Mouse (Mus musculus) telencephalon, adult 2 months (tissue): ENCODE measurements at regions not wholly inside any gene's neighbourhood (a gene's known extent, or its start where the extent isn't known, plus 50 kb on each side); places are given as distances from the start of the nearest gene placed in this dataset.
"Not testable (repeated sequence)": the region's sequence is repeated elsewhere in the genome, so short reads cannot be mapped to it uniquely, and the experiment has no call there.

Source experiments
- DNase-seq: peaks from one replicate; pipeline ENCODE4 v3.0.0-alpha.2; 2011; ENCODE audit warnings: low read depth, low spot score

DNA sequence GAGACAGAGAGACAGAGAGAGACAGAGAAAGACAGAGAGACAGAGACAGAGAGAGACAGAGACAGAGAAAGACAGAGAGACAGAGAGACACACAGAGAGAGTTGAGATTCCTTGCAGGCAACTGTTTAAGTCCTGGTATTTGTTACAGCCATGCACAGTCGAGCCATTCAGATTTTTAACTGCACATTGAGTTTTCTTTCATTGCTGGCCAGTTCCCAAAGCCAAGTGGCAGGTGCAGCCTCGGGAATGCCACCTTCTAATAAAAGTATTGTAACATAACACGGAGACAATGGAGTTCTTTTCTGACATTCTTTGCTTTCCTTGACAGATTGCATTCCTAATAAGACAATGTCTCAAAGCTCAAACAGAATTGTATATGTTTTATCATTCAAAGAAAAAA is 306.3 kb upstream of the Flrt2 start:
- DNase-seq: no peak

DNA sequence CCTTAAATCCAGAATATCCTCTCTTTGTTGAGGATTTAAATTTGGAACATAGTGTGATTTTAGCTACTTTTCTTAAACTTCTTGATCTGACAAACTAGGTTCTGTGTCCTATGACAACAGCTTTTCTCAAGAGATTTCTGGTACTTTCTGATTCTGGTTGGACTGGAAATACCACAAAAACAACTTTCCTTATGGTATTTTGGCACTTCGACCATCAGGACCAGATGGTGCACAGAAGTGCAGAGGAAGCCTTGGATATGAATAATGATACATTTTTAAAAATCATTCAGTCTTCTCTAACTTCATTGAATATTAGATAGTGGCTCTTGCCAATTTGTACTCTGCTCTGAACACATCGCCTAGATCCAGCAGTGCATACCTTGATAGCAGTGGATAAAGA is 303.8 kb upstream of the Flrt2 start:
- DNase-seq: peak; percentile 84

DNA sequence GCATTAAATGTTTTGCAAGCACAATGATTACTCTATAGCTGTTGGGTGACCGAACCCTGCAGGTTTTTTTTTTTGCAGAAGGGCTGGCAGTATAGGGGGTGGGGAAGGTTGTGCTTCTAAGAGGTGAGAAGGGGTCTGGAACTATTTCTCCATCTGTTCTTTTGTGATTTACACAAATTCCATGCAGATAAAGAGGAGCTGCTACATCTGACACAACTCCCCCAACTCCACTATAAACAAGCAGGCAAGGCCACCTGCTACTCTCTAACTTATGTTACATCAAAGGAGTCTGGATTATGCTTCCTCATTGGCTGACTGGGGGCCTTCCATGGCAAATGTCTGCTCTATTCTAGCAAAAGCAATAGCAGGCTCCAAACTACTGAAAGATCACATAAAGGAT is 299.2 kb upstream of the Flrt2 start:
- no peak for DNase-seq

DNA sequence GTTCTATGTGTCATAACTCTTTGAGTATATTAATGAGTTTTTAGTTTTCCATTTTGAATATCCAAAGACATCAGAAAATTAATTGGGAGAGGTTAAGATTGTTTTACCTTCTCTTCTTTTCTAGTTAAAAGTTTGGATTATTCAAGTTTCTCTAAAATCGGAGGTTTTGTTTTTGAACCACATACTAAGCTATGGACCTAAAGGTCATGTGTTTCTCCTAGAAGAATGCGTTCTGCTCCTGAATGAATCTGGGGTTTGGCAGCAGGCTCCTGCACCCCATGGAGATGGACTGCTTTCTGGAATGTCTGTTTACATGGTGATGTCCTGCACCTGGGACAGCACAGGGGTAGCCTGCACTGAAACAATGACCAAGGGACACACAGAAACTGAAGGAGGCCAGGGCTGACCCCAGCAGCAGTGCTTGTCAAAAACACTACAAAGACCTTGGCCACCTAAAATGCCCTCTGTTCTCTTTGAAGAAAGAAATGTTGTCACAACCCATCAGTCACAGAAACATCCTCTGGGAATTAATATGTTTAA is 297.0 kb upstream of the Flrt2 start:
- DNase-seq: no peak

DNA sequence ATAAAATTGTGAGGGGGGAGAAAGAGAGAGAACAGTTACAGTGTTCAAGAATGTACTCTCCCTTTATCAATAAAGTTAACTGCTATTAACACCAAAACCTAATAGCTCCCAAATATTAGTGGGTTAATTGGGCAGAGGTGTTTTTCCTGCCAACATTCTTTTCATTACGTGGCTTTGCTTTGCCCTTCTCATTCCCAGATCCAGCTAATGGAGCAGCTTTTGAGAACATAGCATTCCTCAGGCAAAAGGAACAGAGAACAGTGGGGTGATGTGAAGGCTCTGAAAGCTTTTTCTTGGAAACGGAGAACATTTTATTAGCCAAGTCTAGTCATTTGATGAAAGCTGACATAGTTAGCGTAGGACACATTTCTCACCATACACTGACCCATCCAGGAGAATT is 271.2 kb upstream of the Flrt2 start:
- no peak for DNase-seq

DNA sequence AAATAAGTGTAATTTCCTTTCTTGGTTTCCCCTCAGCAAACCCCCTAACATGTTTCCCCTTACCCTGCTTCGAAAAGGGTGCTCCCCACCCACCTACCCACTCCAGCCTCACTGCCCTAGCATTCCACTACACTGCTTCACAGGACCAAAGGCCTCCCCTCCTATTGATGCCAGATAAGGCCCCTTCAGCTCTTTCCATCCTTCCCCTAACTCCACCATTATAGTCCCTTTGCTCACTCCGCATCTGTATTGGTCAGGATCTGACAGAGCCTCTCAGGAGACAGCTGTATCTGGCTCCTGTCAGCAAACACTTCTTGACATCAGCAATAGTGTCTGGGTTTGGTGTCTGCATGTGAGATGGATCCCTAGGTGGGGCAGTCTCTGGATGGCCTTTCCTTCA is 267.3 kb upstream of the Flrt2 start:
- no peak for DNase-seq

DNA sequence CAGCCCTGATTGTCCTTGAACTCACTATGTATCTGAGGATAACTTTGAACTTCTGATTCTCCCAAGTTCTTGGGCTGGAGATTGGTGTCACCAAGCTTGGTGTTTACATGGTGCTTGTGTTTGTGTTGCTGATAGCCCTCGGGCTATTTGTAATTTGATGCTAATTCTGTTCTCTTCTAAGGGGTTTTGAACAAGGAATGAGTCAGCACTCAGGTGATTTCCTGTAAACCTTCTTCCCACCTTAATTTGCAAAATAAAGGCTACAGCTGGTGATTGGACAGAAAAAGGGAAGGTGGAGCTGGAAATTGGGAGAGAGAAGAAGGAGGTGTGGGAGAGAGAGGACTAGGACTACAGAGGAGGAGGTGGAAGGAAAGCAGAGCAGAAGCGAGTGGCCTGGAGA is 254.8 kb upstream of the Flrt2 start:
- no peak for DNase-seq

DNA sequence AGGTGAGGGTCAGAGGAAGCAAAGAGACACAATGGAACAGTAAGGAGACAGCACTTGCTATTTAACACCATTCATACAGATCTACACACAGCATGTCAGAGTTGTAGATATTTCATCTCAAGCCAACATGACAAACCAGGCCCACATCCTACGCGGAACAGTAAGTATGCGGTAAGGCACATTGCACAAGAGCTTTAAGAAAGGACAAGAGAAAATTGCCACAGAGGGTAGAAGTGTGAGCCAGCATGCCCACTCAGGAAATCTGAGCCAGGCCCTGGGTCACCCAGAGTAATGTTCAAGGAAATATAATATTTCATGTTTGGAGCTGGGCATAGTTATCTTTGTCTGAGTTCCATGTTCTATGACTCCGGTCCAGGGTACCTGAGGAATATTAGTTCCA is 234.5 kb upstream of the Flrt2 start:
- DNase-seq: no peak

DNA sequence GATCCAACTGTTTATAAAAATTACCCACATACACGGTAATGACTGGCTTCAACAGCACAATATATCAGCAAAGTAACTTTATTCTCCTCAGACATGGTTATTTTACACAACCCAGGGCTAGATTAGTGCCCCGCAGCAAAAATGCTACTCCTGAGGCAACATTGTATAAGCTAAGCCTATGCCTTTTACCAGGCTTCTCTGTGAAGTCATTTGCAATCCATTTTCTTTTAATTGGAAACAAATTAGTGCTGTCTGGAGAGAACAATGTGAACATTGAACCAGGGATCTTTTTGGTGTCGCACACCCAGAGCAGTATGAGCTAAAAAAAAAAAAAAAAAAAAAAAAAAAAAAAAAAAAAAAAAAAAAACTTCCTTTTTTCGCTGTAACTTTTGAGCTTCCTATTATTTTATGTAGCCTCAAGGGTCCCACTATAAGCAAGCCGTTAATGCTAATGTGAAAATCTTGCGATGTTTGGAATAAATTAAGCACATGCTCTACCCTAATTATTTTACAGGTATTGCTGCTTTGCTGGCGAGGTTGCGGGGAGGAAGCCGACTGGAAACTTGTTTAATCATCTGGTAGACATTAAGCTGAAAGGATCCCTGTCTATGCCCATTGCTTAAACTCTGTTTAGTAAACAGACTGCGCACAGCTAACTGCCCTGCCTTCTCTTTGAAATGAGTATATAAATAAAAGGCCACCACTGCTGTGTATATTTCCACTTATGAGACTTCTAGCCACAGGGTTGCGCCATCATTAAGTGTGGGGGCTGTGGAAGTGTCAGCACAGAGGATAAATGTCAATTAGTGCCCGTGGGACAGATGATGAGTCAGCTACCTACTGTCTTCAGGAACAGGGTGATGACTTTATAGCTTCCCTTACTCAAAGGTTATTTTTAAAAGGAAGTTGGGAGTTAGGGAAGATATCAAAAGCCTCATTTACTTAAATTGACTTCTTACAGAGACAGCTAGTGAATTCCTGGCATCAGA is 225.2 kb upstream of the Flrt2 start:
- no peak for DNase-seq

DNA sequence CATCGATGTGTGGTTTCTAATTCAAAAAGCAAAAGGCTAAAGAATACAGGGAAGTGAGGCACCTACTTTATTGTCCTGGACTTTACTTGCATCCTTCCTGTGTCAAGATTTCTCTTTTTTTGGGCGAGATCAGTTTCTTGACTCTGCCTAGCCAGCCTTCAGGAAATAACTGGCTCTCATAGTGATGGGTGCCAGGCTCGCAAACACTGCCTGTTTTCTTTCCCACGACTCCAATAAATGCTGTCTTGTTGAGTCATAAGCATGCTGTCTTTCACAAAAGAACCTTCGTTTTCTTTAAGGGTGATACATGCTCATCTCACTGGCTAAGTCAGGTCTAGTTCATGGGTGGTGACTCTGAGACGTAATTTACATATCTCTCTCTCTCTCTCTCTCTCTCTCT is 222.1 kb upstream of the Flrt2 start:
- DNase-seq: no peak

DNA sequence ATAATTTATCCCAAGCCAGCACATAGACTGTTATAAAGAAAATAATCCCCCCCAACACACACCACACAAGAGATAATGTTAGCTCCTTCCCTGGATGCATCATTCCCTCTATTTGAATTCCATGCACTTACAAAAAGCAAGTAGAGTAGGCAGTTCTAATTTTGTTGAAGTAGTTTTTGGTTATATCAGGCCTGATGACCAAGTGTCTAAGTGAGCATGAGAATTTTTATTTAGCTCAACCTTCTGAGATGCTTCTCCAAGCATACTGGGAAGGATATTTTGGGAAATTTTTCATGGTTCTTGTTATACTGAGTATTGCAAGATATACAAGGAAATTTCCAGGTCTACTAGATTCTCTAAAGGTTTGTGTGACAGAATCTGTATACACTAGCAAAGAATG is 205.5 kb upstream of the Flrt2 start:
- peak; percentile 50 for DNase-seq

DNA sequence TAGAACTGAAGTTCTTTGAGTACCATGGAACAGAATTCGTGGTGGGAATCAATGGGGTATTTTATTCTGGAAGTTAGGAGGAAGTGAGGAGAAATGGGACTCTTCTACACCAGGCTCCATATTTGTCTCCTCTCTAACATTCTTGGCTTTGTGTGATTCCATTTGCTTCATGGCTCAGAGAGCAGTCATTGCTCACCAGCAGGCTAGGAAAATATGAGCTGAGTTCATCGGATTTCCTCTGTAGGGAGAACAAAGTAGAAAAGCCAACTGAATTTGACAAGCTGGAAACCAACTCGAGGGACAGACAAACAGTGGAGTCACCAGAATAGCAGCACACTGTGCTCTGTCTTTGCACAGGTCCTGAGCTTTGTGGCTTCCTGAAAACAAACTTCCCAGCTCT is 203.7 kb upstream of the Flrt2 start:
- no peak for DNase-seq

DNA sequence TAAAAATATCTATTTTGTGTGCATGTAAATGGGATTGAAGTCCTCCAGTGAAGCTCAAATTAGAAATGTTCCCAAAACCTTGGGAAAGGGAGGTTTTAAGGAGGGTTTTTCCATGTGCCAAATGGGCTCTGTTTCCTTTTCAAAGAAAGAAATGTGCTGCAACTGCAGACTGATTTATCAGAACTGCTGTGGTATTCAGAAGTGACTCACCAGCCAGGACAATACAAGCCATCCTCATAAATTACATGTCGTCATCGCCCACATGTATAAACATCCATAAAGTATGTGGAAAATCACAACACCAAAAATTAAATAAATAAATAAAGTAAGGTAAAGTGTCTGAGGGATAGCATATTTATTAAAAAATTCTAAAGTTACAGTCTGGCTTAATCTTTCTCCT is 202.7 kb upstream of the Flrt2 start:
- DNase-seq: no peak

DNA sequence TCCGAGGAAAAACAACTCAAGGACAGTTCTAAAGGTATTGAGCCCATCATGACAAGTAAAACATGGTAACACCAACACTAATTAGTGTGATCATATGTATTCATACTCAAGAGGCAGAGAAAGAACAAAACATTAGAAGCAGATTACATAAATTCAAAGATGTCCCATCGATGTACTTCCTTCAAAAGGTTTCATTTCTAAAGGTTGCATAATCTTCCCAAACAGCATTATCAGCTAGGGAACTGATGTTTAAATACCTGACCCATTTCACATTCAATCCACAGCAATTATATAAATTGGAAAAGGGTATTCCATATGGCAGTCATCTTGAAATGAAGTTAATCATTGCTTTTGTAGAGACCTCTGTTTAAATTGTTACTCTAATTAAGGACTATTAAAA is 202.2 kb upstream of the Flrt2 start:
- no peak for DNase-seq

DNA sequence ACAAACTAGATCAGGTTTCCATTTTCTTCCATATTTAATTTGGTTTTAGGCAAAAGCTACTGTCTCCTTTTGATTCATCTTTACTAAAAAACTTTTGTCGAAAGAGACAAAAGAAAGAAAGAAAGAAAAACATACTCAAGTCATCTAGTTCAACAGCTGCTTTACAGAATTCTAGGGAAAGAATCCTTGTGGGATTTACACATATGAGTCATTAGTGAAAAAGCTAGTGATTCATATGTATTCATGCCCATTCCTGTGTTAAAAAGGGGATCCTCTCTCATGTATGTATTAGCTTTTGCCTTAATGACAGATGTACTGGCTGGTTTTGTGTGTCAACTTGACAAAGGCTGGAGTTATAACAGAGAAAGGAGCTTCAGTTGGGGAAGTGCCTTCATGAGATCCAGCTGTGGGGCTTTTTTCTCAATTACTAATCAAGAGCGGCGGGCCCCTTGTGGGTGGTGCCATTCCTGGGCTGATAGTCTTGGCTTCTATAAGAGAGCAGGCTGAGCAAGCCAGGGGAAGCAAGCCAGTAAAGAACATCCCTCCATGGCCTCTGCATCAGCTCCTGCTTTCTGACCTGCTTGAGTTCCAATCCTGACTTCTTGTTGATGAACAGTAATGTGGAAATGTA is 200.1 kb upstream of the Flrt2 start:
- DNase-seq: not testable (repeated sequence)

DNA sequence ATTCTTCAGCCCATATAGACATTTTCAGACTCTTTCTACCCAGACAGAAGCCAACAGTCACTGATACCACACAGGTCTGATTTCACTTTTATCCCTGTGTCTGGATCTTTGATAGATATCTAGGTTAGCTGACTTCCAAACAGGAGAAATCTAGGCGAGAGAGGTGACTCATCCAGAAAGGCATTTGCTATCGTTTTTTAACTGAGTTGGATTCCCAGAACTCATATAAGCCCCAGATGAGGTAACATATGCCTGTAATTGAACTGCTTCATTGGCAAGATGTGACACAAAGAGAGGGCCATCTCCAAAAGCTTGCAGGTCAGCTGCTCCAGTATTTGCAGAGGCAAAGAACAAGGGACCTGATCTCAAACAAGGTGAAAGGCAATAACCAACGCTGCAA is 190.6 kb upstream of the Flrt2 start:
- DNase-seq: no peak

DNA sequence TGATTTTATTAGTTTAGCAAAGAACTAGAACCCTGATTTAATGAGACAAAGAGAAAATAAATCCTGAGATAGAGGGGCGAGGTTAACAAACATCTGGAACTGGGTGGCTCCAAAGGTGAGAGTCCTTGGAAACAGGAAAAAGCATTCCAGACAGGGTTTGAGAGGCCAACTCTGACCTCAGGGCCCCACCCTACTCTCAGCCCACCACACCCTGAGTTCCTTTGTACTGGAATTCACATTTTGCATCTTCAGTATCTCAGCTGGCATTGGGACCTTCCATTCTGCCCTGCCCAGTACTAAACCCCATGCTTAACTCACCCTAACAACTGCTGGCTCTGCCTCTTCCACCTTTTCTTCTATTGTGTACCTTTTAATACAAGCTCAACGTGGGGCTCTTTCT is 172.0 kb upstream of the Flrt2 start:
- no peak for DNase-seq

DNA sequence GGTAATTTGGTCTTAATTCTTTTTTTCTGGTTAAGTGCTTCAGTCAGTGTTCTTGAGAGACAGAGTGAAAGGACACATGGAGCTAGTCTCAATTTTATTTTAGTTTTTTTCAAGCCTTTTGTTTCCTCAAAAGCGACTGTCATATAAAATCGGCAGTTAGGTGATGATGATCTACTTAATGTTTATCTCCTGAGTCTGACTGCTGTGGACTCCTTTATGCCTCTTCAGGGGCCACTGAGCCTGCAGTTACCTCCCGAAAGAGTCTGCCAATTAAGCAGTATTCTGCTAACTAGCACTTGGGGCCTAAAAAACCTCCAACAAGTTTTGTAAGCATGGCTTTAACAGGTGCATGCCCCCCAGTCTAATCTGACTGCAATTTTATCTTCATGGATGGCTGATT is 170.0 kb upstream of the Flrt2 start:
- no peak for DNase-seq

DNA sequence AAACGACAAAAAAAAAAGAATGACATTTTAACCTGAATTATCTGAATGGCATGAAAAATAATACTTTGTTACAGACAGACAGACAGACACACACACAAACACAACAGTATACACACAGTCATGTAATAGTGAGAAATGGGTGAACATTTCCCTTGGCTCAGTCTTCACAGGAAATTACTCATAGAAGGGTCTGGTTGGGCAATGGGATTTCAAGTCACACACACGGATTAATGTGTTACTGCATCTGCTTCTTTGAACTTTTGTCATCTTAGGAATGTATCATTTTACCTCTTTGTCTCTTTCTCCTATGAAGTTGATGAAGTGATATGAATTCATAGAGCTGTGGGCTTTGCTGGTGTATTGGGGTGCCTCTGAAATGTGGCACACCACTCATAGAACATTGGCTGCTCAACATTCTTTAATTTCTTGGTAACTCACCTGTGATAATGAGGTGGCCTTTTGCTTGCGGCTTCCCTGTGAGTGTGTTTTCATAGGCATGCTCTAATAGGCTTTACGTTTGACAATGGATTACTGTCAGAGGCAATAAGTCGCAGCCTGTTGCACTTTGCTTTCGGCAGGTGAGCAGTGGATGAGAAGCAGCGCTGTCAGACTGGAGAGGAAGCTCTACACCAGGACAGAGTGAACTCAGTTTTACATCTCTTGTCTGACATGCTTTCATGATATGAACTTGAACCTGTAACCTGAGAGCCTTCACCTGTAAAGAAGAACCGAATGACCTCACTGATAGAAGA is 158.0 kb upstream of the Flrt2 start:
- DNase-seq: no peak

DNA sequence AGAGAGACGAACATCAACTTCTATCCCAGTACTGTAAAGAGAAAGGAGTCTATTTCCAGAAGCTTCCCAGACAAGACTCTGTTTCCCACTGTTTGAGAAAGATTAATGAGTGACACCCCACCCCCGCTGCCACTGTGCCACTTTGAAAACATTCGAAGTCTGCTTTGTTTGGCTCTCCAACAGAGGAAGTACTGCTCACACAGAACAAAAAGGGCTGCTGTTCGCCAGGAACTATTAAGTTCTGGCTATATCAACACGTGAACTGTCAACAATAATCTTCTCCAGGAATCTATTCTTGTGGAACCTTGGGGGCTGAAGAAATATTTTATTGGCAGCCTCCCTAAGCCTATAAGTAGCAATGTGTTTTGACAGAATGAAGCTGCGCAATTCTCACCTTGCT is 144.7 kb upstream of the Flrt2 start:
- no peak for DNase-seq

DNA sequence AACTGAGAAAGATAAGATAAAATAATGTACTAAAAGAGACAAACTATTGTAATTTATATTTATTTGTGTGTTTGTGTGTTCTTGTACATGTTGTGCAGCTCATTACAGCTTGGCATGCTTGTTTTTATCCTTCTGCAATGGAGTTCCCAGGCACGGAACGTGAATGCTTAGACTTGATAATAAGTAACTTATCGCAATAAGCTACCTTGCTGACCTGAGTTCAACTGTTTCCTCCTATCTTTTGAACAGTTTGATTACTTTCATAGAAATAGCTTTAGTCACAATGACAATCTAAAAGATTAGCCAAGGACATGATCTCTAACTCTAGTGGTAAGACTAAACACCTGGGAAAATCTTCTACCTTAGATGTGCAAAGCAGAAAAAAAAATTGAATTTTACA is 138.9 kb upstream of the Flrt2 start:
- DNase-seq: no peak

DNA sequence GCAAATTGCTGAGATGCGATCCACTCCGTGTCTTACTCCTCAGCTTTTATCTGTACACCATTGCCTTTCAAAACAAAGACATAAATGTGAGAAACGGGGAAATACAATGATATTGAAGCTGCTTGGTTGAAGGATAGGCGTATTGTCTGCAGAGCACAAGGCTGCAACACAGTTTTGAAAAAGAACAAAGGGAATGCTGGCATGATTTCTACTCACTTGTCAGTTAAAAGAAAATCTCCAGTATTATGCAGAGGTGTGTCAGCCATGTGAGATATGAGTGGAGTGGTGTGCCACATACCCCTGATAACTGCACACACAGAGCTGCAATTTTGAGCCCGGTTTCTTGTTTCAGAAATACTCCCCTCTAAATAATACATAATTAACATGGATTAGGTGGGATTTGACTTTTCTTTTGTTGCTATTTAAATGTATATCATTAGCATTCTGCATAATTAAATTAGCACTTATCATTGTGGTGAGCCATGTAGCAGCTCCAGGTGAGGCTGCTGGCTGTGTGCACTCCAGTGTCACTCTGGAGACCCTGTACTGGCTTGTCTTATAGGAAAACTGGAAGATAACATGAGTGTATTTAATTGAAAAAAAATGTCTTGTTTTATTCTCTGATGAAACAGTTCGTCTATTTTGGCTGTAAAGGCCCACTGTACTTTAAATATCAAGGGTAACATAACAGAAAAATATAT is 133.2 kb upstream of the Flrt2 start:
- DNase-seq: no peak
